Mouse (Mus musculus) intestine, postnatal 0 days (tissue): Measurements from ENCODE around the gene Sec23a. TPM values are rescaled to one million over a fixed set of nuclear protein-coding genes. Genes with fewer than 3 reads are reported as not detected.
A peak's percentile ranks its signal among the peaks of the same experiment; 100 is the strongest.
"Not testable (repeated sequence)": the region's sequence is repeated elsewhere in the genome, so short reads cannot be mapped to it uniquely, and the experiment has no call there.

Experiments used
- ATAC-seq: fragments of 200-750 bp; cut with Nextera tagmentation; 2 replicates; pipeline ENCODE4 v1.8.0; 2017; ENCODE audit warnings: mild to moderate bottlenecking, moderate TSS enrichment, moderate library complexity
- H3K27ac ChIP-seq: fragments of 300-500 bp; sonication (generic); 2 replicates; pipeline ENCODE4 v1.5.1; 2014; ENCODE audit warnings: mild to moderate bottlenecking, low read depth, low read length, moderate library complexity
- H3K27me3 ChIP-seq: fragments of 300-500 bp; sonication (generic); replicated peaks from 2 replicates; pipeline ENCODE4 v1.6.1; 2014; ENCODE audit warnings: low read length, mixed read lengths; ENCODE audit not compliant: control insufficient read depth, insufficient read depth
- H3K36me3 ChIP-seq: fragments of 300-500 bp; sonication (generic); 2 replicates; pipeline ENCODE4 v1.6.1; 2014; ENCODE audit warnings: mild to moderate bottlenecking, moderate library complexity; ENCODE audit not compliant: control insufficient read depth, insufficient read depth
- H3K4me1 ChIP-seq: fragments of 300-500 bp; sonication (generic); replicated peaks from 2 replicates; pipeline ENCODE4 v1.6.1; 2014; ENCODE audit warnings: antibody characterized with exemption, low read length, mixed read lengths; ENCODE audit not compliant: control insufficient read depth, insufficient read depth
- H3K4me2 ChIP-seq: fragments of 300-500 bp; sonication (generic); replicated peaks from 2 replicates; pipeline ENCODE4 v1.6.1; 2014; ENCODE audit warnings: low read depth, mild to moderate bottlenecking, moderate library complexity
- H3K4me3 ChIP-seq: fragments of 300-500 bp; sonication (generic); 2 replicates; pipeline ENCODE4 v1.5.1; 2014; ENCODE audit warnings: low read depth, low read length
- H3K9ac ChIP-seq: fragments of 300-500 bp; sonication (generic); 2 replicates; pipeline ENCODE4 v1.6.1; 2014; ENCODE audit warnings: mild to moderate bottlenecking, low read depth, low read length
- H3K9me3 ChIP-seq: fragments of 300-500 bp; sonication (generic); 2 replicates; pipeline ENCODE4 v1.6.1; 2016; ENCODE audit warnings: mixed run types; ENCODE audit not compliant: control insufficient read depth
- CTCF ChIP-seq: sonication (generic); IDR thresholded peaks from 2 replicates; pipeline ENCODE4 v1.5.1; 2016; ENCODE audit warnings: low read depth, mild to moderate bottlenecking, control low read depth, antibody characterized with exemption, moderate library complexity
- WGBS: fragments of 180-500 bp; shearing (Covaris S2); extraction: QIAGEN DNeasy Blood & Tissue Kit; methylation state at CpG from one replicate; pipeline ENCODE4 v1.1.7; 2014; 5-methylcytosine and 5-hydroxymethylcytosine counted together
- polyA plus RNA-seq: library from polyadenylated mRNA; unstranded; fragments of >200 nt; fragmentation: Nextera tagmentation; extraction: Ambion mirVana; gene quantifications from 2 replicates; pipeline ENCODE4 v1.2.1, GENCODE M21; 2015

Sec23a gene
- polyA plus RNA-seq = 120 and 124 TPM in 2 replicates

DNA sequence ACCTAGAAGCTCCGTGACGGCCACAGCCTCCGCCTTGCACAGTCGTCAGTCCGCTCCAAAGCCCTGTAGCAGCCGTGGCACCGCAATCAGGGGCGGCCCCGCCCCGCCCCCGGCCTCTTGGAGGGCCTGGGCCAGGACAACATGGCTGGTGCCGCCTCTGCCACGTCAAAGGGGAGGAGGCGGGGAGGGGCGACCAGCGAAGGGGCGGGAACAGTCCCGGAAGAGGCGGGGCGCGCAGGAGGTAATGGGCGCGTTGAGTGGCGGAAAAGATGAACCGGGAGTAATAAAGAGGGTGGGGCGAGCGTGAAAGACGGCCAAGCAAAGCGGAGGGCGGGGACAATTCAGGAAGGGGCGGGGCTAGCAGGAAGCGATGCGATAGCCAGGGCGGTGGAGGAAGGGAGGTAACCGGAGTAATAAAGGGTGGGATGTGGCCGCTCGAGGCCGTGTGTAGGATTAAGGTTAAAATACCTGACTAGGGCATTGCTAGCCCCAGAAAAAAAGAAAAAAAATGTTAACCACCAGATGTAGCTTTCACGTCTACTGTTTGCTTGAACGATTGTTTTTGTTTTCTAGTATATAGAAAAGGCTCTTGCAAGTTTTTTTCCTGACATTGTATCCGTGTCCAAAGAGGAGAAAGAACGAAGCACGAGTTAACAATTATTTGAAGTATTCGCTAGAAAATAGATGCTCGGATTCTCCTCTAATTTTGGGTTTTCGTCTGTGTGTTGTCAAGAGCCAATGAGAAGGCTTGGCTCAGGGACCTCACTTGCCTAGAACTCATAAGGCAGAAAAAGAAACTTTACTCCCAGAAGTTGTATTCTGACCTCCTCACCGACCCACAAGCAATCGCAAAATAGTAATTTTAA is at the start of gene Sec23a:
TSS of gene Sec23a (minus strand) at position 174 of the 866 bp plus-strand sequence.
- TF ChIP-seq CTCF = no peak
- H3K9me3 ChIP-seq = no peaks in the 10 kb centered on the region
- peak within 1 kb of the TSS; percentile 72 for H3K4me3 ChIP-seq
- H3K27ac ChIP-seq = peak within 1 kb of the TSS; percentile 96
- 0 out of 2 replicates have a peak, but pooled peaks cover 3% of the 10 kb centered on the region for H3K4me1 ChIP-seq
- peak within 1 kb of the TSS; percentile 78 for H3K9ac ChIP-seq
- H3K36me3 ChIP-seq = peaks cover 13% of the 10 kb centered on the region; the same call in 1 of the 2 replicates
- WGBS = under 1% methylated on average over 48 of the region's 48 CpGs
- H3K4me2 ChIP-seq = peak within 1 kb of the TSS; percentile 72
- no peaks in the 10 kb centered on the region for H3K27me3 ChIP-seq
- ATAC-seq = peak; percentile 96

DNA sequence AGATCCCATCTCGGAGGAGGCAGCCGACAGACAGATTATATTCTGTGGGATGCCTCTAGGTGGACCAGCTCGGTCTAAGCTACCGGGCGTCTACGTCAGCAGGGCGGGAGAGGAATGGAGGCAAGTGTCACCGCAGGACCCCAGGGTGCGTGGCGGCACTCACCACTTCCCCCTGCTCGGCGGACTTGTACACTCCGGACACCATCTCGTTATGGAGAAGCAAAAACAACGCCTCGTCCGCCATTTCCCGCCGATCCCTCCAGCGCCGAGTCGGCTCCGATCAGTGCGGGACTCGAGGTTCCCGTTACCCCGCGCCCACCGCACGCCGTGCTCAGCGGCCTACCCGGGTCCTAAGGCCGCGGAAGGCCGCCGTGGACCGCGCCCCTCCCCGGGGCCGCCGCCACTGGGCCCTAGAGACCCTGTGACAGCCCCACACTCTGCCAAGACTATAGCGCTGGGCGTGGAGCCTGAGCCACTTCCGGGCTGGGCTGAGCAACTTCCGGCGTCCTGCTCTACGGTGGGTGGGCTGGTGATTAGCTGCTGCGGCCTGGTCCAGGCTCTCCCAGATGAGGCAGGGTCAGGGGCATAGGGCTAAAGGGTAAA is 49.3 kb upstream of the Sec23a start, which contains the start of gene Trappc6b:
TSS of gene Trappc6b (minus strand) at position 480 of the 603 bp plus-strand sequence.
- Histone ChIP-seq H3K27ac (peak within 1 kb of the TSS; percentile 95), H3K4me1 (0 out of 2 replicates have a peak, but pooled peaks cover 7% of the 10 kb centered on the region)
- under 1% methylated on average over 49 of the region's 49 CpGs for WGBS

DNA sequence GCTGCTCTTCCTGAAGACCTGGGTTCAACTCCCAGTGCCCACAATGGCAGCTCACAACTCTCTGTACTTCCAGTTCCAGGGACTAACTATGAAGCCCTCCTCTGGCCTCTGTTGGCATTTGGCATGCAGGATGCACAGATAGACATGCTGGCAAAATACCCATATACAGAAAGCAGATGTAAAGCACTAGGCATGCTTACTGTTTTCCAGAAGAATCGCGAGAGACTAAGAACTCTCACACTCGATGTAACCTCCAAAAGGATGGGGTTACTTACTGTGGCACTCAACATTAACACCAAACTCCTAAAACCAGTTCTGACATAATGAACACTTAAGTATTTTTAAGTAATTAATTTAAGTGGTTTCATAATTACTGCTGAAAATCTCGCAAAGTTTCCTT is 48.5 kb upstream of the Sec23a start:
- 0 out of 2 replicates have a peak, but pooled peaks cover 5% of the 10 kb centered on the region for H3K4me1 ChIP-seq
- ATAC-seq = no peak
- 53% methylated on average over 4 of the region's 4 CpGs for WGBS
- no peak for TF ChIP-seq CTCF
- H3K27ac ChIP-seq = no peak overlapping the region
- H3K9ac ChIP-seq = peak overlapping the region; percentile 94
- H3K36me3 ChIP-seq = peaks cover 4% of the 10 kb centered on the region; the same call in 1 of the 2 replicates
- H3K4me2 ChIP-seq = peak overlapping the region; percentile 67
- H3K4me3 ChIP-seq = peak overlapping the region; percentile 78
- no peaks in the 10 kb centered on the region for H3K27me3 ChIP-seq
- no peaks in the 10 kb centered on the region for H3K9me3 ChIP-seq

More for the DNA sequence above, 49.3 kb upstream of the Sec23a start, which contains the start of gene Trappc6b:
- TF ChIP-seq CTCF = peak; percentile 48
- Histone ChIP-seq H3K36me3 (peaks cover 4% of the 10 kb centered on the region; the same call in 1 of the 2 replicates), H3K4me3 (peak within 1 kb of the TSS; percentile 78), H3K27me3 (no peaks in the 10 kb centered on the region), H3K9me3 (no peaks in the 10 kb centered on the region), H3K9ac (peak within 1 kb of the TSS; percentile 94), H3K4me2 (peak within 1 kb of the TSS; percentile 67)
- peak; percentile 90 for ATAC-seq

GRCm38 (mm10) chr12:59058242-59058641 is 46.4 kb upstream of the Sec23a start:
- not testable (repeated sequence) for H3K9me3 ChIP-seq, H3K4me1 ChIP-seq, H3K27ac ChIP-seq, H3K4me2 ChIP-seq, H3K27me3 ChIP-seq, H3K36me3 ChIP-seq, H3K9ac ChIP-seq, H3K4me3 ChIP-seq, ATAC-seq
- 92% methylated on average over 5 of the region's 5 CpGs for WGBS

DNA sequence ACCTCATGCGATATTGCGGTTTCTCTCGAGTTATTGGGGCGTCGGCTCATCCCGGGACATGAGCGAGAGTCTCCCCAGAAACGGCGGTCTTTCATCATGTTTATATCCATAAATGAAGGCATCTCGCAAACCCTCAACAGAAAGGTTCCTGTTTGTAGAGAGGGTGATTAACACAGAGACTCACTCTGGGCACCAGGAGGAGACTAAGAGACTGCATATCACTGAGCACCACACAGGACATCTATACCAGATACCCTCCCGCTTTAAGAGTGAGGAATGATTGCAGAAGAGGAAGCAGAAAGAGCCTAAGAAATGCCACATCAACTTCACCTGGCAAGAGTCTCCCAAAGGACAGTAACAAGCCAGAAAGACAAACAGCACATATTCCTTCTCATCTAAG is 44.4 kb upstream of the Sec23a start:
- Histone ChIP-seq H3K36me3 (peaks cover 4% of the 10 kb centered on the region; the same call in 1 of the 2 replicates), H3K9ac (no peak overlapping the region), H3K4me2 (no peak overlapping the region), H3K9me3 (no peaks in the 10 kb centered on the region), H3K27ac (no peak overlapping the region), H3K4me1 (0 out of 2 replicates have a peak, but pooled peaks cover 5% of the 10 kb centered on the region), H3K27me3 (no peaks in the 10 kb centered on the region), H3K4me3 (no peak overlapping the region)
- no peak for TF ChIP-seq CTCF
- ATAC-seq = no peak
- 97% methylated on average over 11 of the region's 11 CpGs for WGBS
